Mouse (Mus musculus) myocyte (in vitro differentiated cells): ENCODE measurements around the gene Man1c1. TPM values are rescaled to one million over a fixed set of nuclear protein-coding genes. Genes with fewer than 3 reads are reported as not detected.

Source experiments
- H3K27me3 ChIP-seq: one replicate; pipeline ENCODE4 v1.6.1; 2011; ENCODE audit not compliant: control insufficient read depth, insufficient read depth, insufficient read length
- H3K36me3 ChIP-seq: one replicate; pipeline ENCODE4 v1.6.1; 2011; ENCODE audit not compliant: control insufficient read depth, insufficient read depth
- H3K4me2 ChIP-seq: one replicate; pipeline ENCODE4 v1.6.1; 2011; ENCODE audit warnings: low read depth, control low read depth
- H3K4me3 ChIP-seq: one replicate; pipeline ENCODE4 v1.5.1; 2011; ENCODE audit warnings: mild to moderate bottlenecking, control low read depth, moderate library complexity
- H3K79me2 ChIP-seq: one replicate; pipeline ENCODE4 v1.6.1; 2011; ENCODE audit not compliant: control insufficient read depth, insufficient read depth
- H3ac ChIP-seq: one replicate; pipeline ENCODE4 v1.6.1; 2011; ENCODE audit not compliant: control insufficient read depth, insufficient read length
- CEBPB ChIP-seq: IDR thresholded peaks from 2 replicates; pipeline ENCODE4 v1.6.1; 2011; ENCODE audit warnings: mild to moderate bottlenecking, moderate library complexity; ENCODE audit not compliant: poor library complexity, insufficient read depth, severe bottlenecking
- E2F4 ChIP-seq: IDR thresholded peaks from one replicate; pipeline ENCODE4 v1.6.1; 2011; ENCODE audit warnings: mild to moderate bottlenecking, control low read depth, moderate library complexity; ENCODE audit not compliant: insufficient read depth
- MAX ChIP-seq: IDR thresholded peaks from one replicate; pipeline ENCODE4 v1.6.1; 2011; ENCODE audit warnings: low read depth, mild to moderate bottlenecking, control low read depth
- MYOD1 ChIP-seq, 3 experiments: IDR thresholded peaks; one replicate each; pipeline ENCODE4 v1.6.1; 2011; ENCODE audit warnings: control low read depth in 2 of 3, low read depth in 2 of 3, mild to moderate bottlenecking in 2 of 3, moderate library complexity in 1 of 3; ENCODE audit not compliant: insufficient read length in 2 of 3, control insufficient read depth in 1 of 3
- MYOG ChIP-seq, 3 experiments: IDR thresholded peaks; one replicate each; pipeline ENCODE4 v1.6.1; 2011; ENCODE audit warnings: control low read depth in 2 of 3, low read depth in 2 of 3, mild to moderate bottlenecking in 2 of 3; ENCODE audit not compliant: insufficient read length in 2 of 3, control insufficient read depth in 1 of 3, insufficient read depth in 1 of 3
- POLR2A ChIP-seq: IDR thresholded peaks from one replicate; pipeline ENCODE4 v1.6.1; 2011; ENCODE audit warnings: low read depth, mild to moderate bottlenecking, control low read depth, moderate library complexity; ENCODE audit not compliant: insufficient read length
- POLR2AphosphoS2 ChIP-seq: IDR thresholded peaks from one replicate; pipeline ENCODE4 v1.6.1; 2011; ENCODE audit warnings: low read depth, control low read depth; ENCODE audit not compliant: insufficient read length
- REST ChIP-seq: IDR thresholded peaks from one replicate; pipeline ENCODE4 v1.6.1; 2011; ENCODE audit warnings: mild to moderate bottlenecking, control low read depth, moderate library complexity; ENCODE audit not compliant: insufficient read depth, insufficient read length
- SRF ChIP-seq: IDR thresholded peaks from one replicate; pipeline ENCODE4 v1.6.1; 2011; ENCODE audit warnings: low read depth; ENCODE audit not compliant: control insufficient read depth, insufficient read length
- TCF12 ChIP-seq: IDR thresholded peaks from one replicate; pipeline ENCODE4 v1.6.1; 2011; ENCODE audit warnings: mild to moderate bottlenecking, control low read depth; ENCODE audit not compliant: poor library complexity, insufficient read depth, severe bottlenecking
- TCF3 ChIP-seq: IDR thresholded peaks from one replicate; pipeline ENCODE4 v1.6.1; 2011; ENCODE audit warnings: low read depth, control low read depth; ENCODE audit not compliant: insufficient read length
- USF1 ChIP-seq: IDR thresholded peaks from one replicate; pipeline ENCODE4 v1.6.1; 2011; ENCODE audit warnings: low read depth, mild to moderate bottlenecking, control low read depth, moderate library complexity
- polyA plus RNA-seq: library from polyadenylated mRNA; unstranded; fragments of >200 nt; fragmentation: generic; extraction: Trizol; gene quantifications from one replicate; pipeline ENCODE4 v1.2.1, GENCODE M21; 2012; ENCODE audit warnings: missing spikeins

Gene Man1c1
- polyA plus RNA-seq, result 11.3 TPM

- peak within 1 kb of the TSS; percentile 40 for H3K4me3 ChIP-seq
- peaks cover 23% of the 10 kb centered on the region for H3K79me2 ChIP-seq
- no peaks in the 10 kb centered on the region for H3K27me3 ChIP-seq
- TF ChIP-seq REST (no peak), MYOG (IDR thresholded peaks at IDR 0.05; ENCODE audit: control insufficient read depth in 1 of 3, insufficient read depth in 1 of 3, insufficient read length in 2 of 3, low read depth in 2 of 3) (peak in 2 of 3 experiments; percentile 53), POLR2A (peak; percentile 87), CEBPB (no peak), MYOD1 (IDR thresholded peaks at IDR 0.05; ENCODE audit: control insufficient read depth in 1 of 3, insufficient read length in 2 of 3, low read depth in 2 of 3) (peak in 2 of 3 experiments; percentile 36 to 72), POLR2AphosphoS2 (peak; percentile 88), MAX (no peak), SRF (peak; percentile 80), TCF12 (no peak), USF1 (no peak)
- H3ac ChIP-seq, result peak within 1 kb of the TSS; percentile 54
- peak within 1 kb of the TSS; percentile 90 for H3K4me2 ChIP-seq
- H3K36me3 ChIP-seq, result no peaks in the 10 kb centered on the region
These were observed at the start of gene Man1c1 for GRCm38 (mm10) chr4:134703835-134704546. Gene Man1c1, minus strand, starts transcription at chr4:134704290.

DNA sequence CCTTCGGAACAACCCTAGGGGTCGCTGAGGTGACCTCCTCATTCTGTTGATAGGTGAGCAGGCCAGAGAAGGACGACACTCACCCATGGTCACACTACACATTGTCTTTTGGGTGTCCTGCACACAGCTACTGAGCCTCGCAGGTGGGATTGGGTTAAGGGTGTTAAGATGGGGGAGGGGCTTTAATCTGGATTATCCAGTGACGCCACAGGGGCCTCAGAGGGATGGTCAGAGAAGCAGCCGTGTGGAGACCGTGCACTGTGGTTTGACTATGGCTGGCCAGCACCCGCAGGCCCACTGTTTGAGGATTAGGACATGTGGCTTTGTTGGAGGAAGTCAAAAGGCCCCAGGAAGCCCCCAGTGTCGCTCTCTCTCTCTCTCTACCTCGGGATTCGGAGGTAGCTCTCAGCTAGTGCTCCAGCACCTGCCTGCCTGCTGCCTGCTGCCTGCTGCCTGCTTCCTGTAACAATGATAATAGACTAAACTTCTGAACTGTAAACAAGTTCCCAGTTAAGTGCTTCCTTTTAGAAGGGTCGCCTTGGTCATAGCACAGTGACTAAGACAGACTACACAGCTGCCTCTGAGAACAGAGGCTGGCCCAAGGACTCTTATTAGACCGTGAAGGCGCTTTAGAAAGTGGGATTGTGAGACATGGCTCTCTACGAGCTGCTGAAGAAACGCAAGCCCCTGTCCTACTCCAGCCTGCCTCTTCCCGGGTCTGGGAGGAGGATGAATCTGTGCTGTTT lies 49.6 kb upstream of the Man1c1 start:
- H3K4me3 ChIP-seq, result no peak overlapping the region
- H3K36me3 ChIP-seq, result peaks cover 3% of the 10 kb centered on the region
- no peak overlapping the region for H3K4me2 ChIP-seq
- H3ac ChIP-seq, result no peak overlapping the region
- H3K79me2 ChIP-seq, result peaks cover 6% of the 10 kb centered on the region
- no peaks in the 10 kb centered on the region for H3K27me3 ChIP-seq
- TF ChIP-seq REST (no peak), SRF (no peak), E2F4 (no peak), POLR2AphosphoS2 (no peak), MAX (no peak), CEBPB (no peak), TCF12 (no peak), TCF3 (no peak), USF1 (no peak), POLR2A (no peak)

- Histone ChIP-seq H3K27me3 (no peaks in the 10 kb centered on the region), H3K4me3 (no peak overlapping the region), H3ac (no peak overlapping the region), H3K4me2 (no peak overlapping the region), H3K36me3 (peaks cover 4% of the 10 kb centered on the region), H3K79me2 (no peaks in the 10 kb centered on the region)
- TF ChIP-seq MYOD1 (IDR thresholded peaks at IDR 0.05; ENCODE audit: control insufficient read depth in 1 of 3, insufficient read length in 2 of 3, low read depth in 2 of 3) (no peak), TCF12 (no peak), E2F4 (no peak), MAX (no peak), SRF (no peak), REST (no peak), TCF3 (no peak), USF1 (no peak), POLR2AphosphoS2 (no peak), CEBPB (no peak), MYOG (IDR thresholded peaks at IDR 0.05; ENCODE audit: control insufficient read depth in 1 of 3, insufficient read depth in 1 of 3, insufficient read length in 2 of 3, low read depth in 2 of 3) (no peak), POLR2A (no peak)
These were observed 48.9 kb upstream of the Man1c1 start for GRCm38 (mm10) chr4:134752911-134753426.

- peaks cover 4% of the 10 kb centered on the region for H3K36me3 ChIP-seq
- no peaks in the 10 kb centered on the region for H3K79me2 ChIP-seq
- H3K4me3 ChIP-seq, result no peak overlapping the region
- H3K4me2 ChIP-seq, result no peak overlapping the region
- TF ChIP-seq USF1 (no peak), TCF12 (no peak), TCF3 (no peak), MAX (no peak), MYOG (IDR thresholded peaks at IDR 0.05; ENCODE audit: control insufficient read depth in 1 of 3, insufficient read depth in 1 of 3, insufficient read length in 2 of 3, low read depth in 2 of 3) (no peak)
- no peaks in the 10 kb centered on the region for H3K27me3 ChIP-seq
- no peak overlapping the region for H3ac ChIP-seq
These were observed 47.7 kb upstream of the Man1c1 start for GRCm38 (mm10) chr4:134751682-134752380.
